Mouse (Mus musculus): ENCODE data around the gene Rpl22l1.

GRCm38 (mm10) chr3:28847115-28847514 is 41.9 kb downstream of the Rpl22l1 start:
- TF ChIP-seq CTCF (IDR thresholded peaks at IDR 0.05; ENCODE audit: low read depth, low read length) (no peak), POLR2A (IDR thresholded peaks at IDR 0.05; ENCODE audit: insufficient read depth, low read length) (no peak), EP300 (IDR thresholded peaks at IDR 0.05; ENCODE audit: insufficient read depth, low read depth, low read length) (no peak)
